Mouse (Mus musculus) NIH3T3 (cell line): ENCODE measurements around the gene Tmed1.
"Not testable (repeated sequence)": the region's sequence is repeated elsewhere in the genome, so short reads cannot be mapped to it uniquely, and the experiment has no call there.

Experiments
- DNase-seq: peaks from one replicate; pipeline ENCODE4 v3.0.0-alpha.2; 2012; ENCODE audit warnings: low read depth

The Tmed1 gene

GRCm38 (mm10) chr9:21525937-21526633 is 16.0 kb upstream of the Tmed1 start, which contains the start of gene AB124611:
Gene AB124611 (plus strand): TSS chr9:21526176.
- no peak for DNase-seq

DNA sequence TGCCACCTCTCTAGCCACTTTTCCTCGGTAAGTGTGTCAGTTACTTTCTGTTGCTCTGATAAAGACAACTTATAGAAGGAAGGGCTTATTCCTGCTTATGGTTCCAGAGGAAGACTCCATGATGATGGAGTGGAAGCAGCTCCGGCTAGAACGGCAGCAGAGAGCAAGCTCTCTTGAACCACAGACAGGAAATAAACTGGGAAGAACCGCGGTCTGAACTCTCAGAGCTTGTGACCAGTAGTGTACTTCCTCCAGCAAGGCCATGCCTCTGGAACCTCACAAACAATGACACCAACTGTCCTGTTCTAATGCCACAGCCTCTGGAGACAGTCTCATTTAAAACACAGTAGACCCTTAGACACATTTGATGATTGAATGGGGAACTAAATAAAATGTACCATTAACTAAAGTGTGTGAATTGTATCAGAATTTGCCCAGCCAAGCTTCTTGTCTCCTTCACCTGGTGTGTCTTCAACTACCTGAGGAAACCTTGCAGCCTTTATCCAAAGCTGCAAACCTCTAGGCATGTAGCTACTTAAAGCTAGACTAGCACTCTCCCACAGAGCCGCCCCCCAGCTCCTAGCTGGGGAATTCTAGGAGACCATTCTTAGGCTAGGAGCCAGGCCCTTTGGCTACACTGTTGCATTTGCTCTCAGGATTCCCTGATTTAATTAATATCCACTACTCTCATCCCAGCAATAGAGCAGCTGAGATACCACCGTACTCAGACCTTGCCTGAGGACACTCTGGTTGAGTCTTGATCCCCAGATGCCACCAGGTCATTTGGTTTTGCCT is 15.3 kb upstream of the Tmed1 start:
- peak; percentile 40 for DNase-seq

- not testable (repeated sequence) for DNase-seq
These were observed 8.6 kb upstream of the Tmed1 start for GRCm38 (mm10) chr9:21518690-21519089.

DNA sequence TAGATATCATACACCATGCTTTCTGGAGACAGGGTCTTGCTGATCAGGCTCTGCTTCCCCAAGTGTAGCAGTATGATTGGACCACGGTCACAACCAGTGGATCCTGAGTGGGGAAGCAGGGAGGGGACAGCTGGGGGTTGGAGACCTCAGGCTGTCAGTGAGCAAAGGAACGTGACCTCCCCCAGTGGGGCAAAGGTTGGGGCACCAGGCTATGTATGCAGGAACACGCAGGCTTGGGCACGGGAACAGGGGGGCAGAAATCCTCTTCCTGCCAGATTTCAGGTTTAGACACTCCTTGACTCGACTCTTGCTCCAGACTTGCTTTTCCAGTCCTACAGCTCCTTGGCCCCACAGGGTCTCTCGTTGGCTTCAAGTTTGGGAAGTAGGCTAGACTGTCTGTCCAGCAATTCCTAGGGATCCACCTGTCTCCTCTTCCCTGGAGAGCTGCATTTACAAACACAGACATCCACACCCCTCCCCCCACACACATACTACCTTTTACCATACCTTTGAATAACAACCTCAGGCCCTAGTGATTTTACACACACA is 8.0 kb upstream of the Tmed1 start:
- no peak for DNase-seq

GRCm38 (mm10) chr9:21513466-21513865 is 3.4 kb upstream of the Tmed1 start:
- no peak for DNase-seq

- no peak for DNase-seq
These were observed 1.0 kb upstream of the Tmed1 start for GRCm38 (mm10) chr9:21511052-21511451.

- DNase-seq = no peak
These were observed 600 bp upstream of the Tmed1 start for GRCm38 (mm10) chr9:21510689-21511015.

- DNase-seq = peak; percentile 18
These were observed 1.1 kb downstream of the Tmed1 start for GRCm38 (mm10) chr9:21508871-21509404.

GRCm38 (mm10) chr9:21507753-21508430 is 2.2 kb downstream of the Tmed1 start:
- DNase-seq = no peak

- no peak for DNase-seq
These were observed 4.3 kb downstream of the Tmed1 start for GRCm38 (mm10) chr9:21505767-21506166.

- DNase-seq = no peak
These were observed 6.7 kb downstream of the Tmed1 start for GRCm38 (mm10) chr9:21503352-21503751.

DNA sequence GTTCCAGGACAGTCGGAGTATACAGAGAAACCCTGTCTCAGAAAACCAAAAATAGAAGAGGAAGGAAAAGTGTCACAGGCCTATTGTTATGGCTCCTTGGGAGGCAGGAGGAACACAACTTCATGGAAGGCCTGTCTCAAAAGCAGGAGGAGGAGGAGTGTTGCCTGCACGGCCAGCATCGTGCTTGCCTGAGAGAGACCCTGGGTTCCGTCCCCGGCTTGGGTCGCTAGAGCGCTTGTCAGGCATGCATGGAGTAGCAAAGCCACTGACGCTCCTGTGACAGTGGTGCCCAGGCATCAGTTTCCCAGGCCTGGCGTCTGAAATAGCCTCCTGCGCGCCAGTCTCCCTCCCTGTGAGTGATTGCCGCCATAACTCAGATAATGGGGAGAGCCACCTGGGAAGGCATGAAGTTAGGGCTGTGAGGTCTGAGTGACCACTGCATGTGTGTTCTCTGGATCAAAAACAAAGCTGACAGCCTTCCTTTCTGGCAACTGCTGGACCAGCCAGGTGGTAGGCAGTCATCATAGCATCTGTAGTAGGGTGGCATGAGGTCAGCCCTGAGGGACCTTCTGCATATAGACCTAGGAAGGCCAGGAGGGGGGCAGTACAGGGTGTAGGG is 11.7 kb downstream of the Tmed1 start:
- no peak for DNase-seq

- DNase-seq = peak; percentile 76
These were observed 12.4 kb downstream of the Tmed1 start for GRCm38 (mm10) chr9:21497664-21498063.

DNA sequence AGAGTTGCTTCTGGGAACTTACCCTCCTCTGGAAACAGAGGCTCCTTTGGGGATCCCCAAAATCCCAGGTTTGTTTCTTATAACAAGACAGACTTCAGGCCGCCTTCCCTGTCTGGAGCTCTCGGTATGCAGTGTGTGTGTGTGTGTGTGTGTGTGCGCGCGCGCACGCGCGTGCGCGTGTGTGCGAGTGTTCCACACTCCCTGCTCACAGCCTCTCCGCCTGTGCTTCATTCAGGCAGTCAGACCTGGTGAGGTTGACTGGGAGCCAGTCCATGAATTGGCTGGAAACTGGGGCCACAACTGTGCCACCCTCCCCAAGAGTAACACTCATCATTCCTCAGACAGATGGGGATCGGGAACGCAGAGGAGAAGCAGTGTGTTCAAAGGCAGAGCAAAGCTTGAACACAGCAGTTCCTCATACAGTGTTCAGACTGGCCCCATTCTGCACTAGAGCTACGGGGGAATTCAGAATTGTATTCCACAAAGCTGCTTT is 13.0 kb downstream of the Tmed1 start:
- no peak for DNase-seq

GRCm38 (mm10) chr9:21496308-21497049 is 13.6 kb downstream of the Tmed1 start:
- DNase-seq = peak; percentile 95

DNA sequence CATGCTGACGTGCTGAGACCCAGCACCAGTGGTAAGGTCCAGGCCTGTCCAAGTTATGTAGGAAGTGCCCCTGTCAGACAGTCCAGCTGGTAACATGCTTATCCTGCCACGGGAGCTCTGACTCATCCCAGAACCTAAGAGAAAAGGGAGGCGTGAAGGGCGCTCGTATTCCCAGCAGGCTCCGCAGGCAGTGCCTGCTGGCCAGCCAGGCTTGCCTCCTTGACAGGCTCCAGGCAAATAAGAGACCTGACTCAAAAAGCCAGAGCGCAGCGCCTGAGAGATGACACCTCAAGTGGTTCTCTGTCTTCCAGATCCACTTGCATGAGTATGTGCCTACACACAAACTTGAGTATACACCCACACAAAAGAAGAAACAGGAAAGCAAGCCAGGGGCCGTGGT is 15.3 kb downstream of the Tmed1 start:
- peak; percentile 83 for DNase-seq

DNA sequence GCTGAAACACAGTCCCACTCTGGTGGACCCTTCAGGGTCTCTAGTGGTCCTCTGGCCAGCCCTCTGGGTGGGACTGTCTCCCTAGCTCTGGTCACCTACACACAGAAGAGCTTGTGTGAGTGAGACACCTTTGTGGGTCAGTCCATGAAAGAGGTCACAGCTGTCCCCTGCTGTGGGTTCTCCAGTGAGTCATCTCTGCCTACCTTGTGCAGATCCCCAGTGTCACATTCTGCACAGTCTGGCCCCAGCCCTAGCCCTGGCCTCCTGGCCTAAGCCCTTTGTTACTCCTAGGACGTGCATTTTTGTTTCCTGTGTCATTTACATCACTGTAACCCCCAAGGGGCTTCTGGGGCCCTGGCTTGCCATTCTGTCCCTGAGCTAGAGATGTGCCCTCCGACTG is 16.1 kb downstream of the Tmed1 start:
- DNase-seq = no peak

- no peak for DNase-seq
These were observed 19.4 kb downstream of the Tmed1 start for GRCm38 (mm10) chr9:21490696-21491095.

DNA sequence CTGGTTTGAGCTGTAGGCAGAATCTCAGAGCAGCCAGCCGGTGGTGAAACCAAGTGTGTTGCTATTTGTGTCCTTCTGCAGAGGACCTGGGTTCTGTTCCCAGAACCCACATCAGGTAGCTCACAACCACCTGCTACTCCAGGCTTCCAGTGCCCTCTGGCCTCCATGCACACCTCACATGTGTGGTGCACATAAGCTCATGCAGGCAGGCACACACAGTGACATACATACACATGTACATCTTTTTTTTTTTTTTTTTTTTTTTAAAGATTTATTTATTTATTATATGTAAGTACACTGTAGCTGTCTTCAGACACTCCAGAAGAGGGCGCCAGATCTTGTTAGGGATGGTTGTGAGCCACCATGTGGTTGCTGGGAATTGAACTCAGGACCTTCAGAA is 21.8 kb downstream of the Tmed1 start:
- DNase-seq = not testable (repeated sequence)

- no peak for DNase-seq
These were observed 26.0 kb downstream of the Tmed1 start for GRCm38 (mm10) chr9:21484065-21484464.

- DNase-seq = peak; percentile 20
These were observed 32.3 kb downstream of the Tmed1 start for GRCm38 (mm10) chr9:21477707-21478106.
